Mouse (Mus musculus) ES-E14 (cell line): ENCODE results near the gene Rcan2. TPM values are rescaled to one million over a fixed set of nuclear protein-coding genes. Genes with fewer than 3 reads are reported as not detected.
A peak's percentile ranks its signal among the peaks of the same experiment; 100 is the strongest.

Source experiments
- DNase-seq: peaks from one replicate; pipeline ENCODE4 v3.0.0-alpha.2; 2013; ENCODE audit warnings: low read depth, low spot score
- H3K27ac ChIP-seq: 2 replicates; pipeline ENCODE4 v1.5.1; 2012; ENCODE audit warnings: low read depth, mild to moderate bottlenecking, low read length, moderate library complexity, mixed read lengths; ENCODE audit not compliant: poor library complexity, insufficient read depth, severe bottlenecking
- H3K36me3 ChIP-seq: 2 replicates; pipeline ENCODE4 v1.6.1; 2012; ENCODE audit warnings: mild to moderate bottlenecking, low read length, moderate library complexity, mixed read lengths; ENCODE audit not compliant: control insufficient read depth, poor library complexity, insufficient read depth, severe bottlenecking
- H3K4me1 ChIP-seq, 2 experiments: fragments of 150-350 bp in 1 of 2; sonication (generic) in 1 of 2; 2 replicates each; pipeline ENCODE4 v1.6.1; 2012; ENCODE audit warnings: low read length in 2 of 2, mild to moderate bottlenecking in 1 of 2, mixed read lengths in 1 of 2; ENCODE audit not compliant: control insufficient read depth in 2 of 2, insufficient read depth in 2 of 2, poor library complexity in 1 of 2
- H3K4me3 ChIP-seq, 2 experiments: fragments of 150-350 bp in 1 of 2; sonication (generic) in 1 of 2; 2 replicates each; pipeline ENCODE4 v1.5.1; 2012; ENCODE audit warnings: low read length in 2 of 2, low read depth in 1 of 2, mild to moderate bottlenecking in 1 of 2, mixed read lengths in 1 of 2; ENCODE audit not compliant: insufficient read depth in 1 of 2, poor library complexity in 1 of 2, severe bottlenecking in 1 of 2
- H3K9ac ChIP-seq: 2 replicates; pipeline ENCODE4 v1.6.1; 2012; ENCODE audit warnings: low read depth, mild to moderate bottlenecking, low read length, mixed read lengths; ENCODE audit not compliant: poor library complexity, insufficient read depth, severe bottlenecking
- H3K9me3 ChIP-seq: fragments of 150-350 bp; sonication (generic); 2 replicates; pipeline ENCODE4 v1.6.1; 2012; ENCODE audit warnings: low read depth, mild to moderate bottlenecking, low read length; ENCODE audit not compliant: control insufficient read depth, insufficient read depth
- CHD2 ChIP-seq: IDR thresholded peaks from 2 replicates; pipeline ENCODE4 v1.6.1; 2014; ENCODE audit warnings: mild to moderate bottlenecking, low read depth, low read length, inconsistent platforms
- HCFC1 ChIP-seq: IDR thresholded peaks from 2 replicates; pipeline ENCODE4 v1.6.1; 2012; ENCODE audit warnings: low read length, inconsistent platforms, borderline replicate concordance; ENCODE audit not compliant: insufficient read depth
- MAFK ChIP-seq: IDR thresholded peaks from 2 replicates; pipeline ENCODE4 v1.6.1; 2014; ENCODE audit warnings: mild to moderate bottlenecking, low read depth, low read length, inconsistent platforms; ENCODE audit not compliant: insufficient read depth
- ZC3H11A ChIP-seq: IDR thresholded peaks from 2 replicates; pipeline ENCODE4 v1.6.1; 2012; ENCODE audit warnings: low read depth, mild to moderate bottlenecking, inconsistent platforms, low read length, borderline replicate concordance
- ZNF384 ChIP-seq: IDR thresholded peaks from 2 replicates; pipeline ENCODE4 v1.6.1; 2012; ENCODE audit warnings: low read depth, low read length, inconsistent platforms
- in situ Hi-C, 2 experiments: fragments of 600-800 bp; cut with MboI; formaldehyde crosslinking; loops; one replicate each; pipeline ENCODE4 v1.15.1; 2025; ENCODE audit warnings: low sequenced_read_pairs in 2 of 2, inconsistent platforms in 1 of 2; ENCODE audit not compliant: unreplicated experiment in 2 of 2
- total RNA-seq: library from RNA; depleted of rRNA; stranded (reverse); fragments of 300-350 nt; gene quantifications from 2 replicates; pipeline ENCODE4 v1.2.3, GENCODE M21; 2012

Gene Rcan2
- total RNA-seq, 1 experiment, result 0.40 TPM

GRCm38 (mm10) chr17:44068876-44069275 is 267.7 kb downstream of the Rcan2 start:
- H3K36me3 ChIP-seq, result no peaks in the 10 kb centered on the region
- no peak for TF ChIP-seq CHD2
- TF ChIP-seq MAFK, result no peak
- TF ChIP-seq HCFC1, result no peak
- TF ChIP-seq ZC3H11A, result no peak
- TF ChIP-seq ZNF384, result no peak
- in situ Hi-C loops, result no loop called here

GRCm38 (mm10) chr17:44071680-44072079 is 270.5 kb downstream of the Rcan2 start:
- in situ Hi-C loops, result no loop called here
- DNase-seq, result no peak
- no peak for TF ChIP-seq MAFK
- no peak for TF ChIP-seq ZNF384
- TF ChIP-seq CHD2, result no peak
- no peak for TF ChIP-seq HCFC1
- TF ChIP-seq ZC3H11A, result no peak

More at GRCm38 (mm10) chr17:44068876-44069275, 267.7 kb downstream of the Rcan2 start:
- H3K27ac ChIP-seq, result no peak overlapping the region
- DNase-seq, result no peak
- H3K9ac ChIP-seq, result no peak overlapping the region
- no peaks in the 10 kb centered on the region for H3K9me3 ChIP-seq
- no peak overlapping the region for H3K4me3 ChIP-seq
- no peaks in the 10 kb centered on the region for H3K4me1 ChIP-seq

GRCm38 (mm10) chr17:44075601-44076000 is 274.4 kb downstream of the Rcan2 start:
- Histone ChIP-seq H3K4me3 (no peak overlapping the region), H3K9me3 (no peaks in the 10 kb centered on the region), H3K36me3 (no peaks in the 10 kb centered on the region), H3K9ac (no peak overlapping the region), H3K27ac (no peak overlapping the region), H3K4me1 (no peaks in the 10 kb centered on the region)
- in situ Hi-C loops, result no loop called here
- DNase-seq, result no peak
- TF ChIP-seq ZNF384, result no peak
- TF ChIP-seq MAFK, result no peak
- no peak for TF ChIP-seq CHD2
- TF ChIP-seq HCFC1, result no peak
- no peak for TF ChIP-seq ZC3H11A

More at GRCm38 (mm10) chr17:44071680-44072079, 270.5 kb downstream of the Rcan2 start:
- H3K4me3 ChIP-seq, result no peak overlapping the region
- H3K9me3 ChIP-seq, result no peaks in the 10 kb centered on the region
- no peak overlapping the region for H3K27ac ChIP-seq
- no peak overlapping the region for H3K9ac ChIP-seq
- H3K36me3 ChIP-seq, result no peaks in the 10 kb centered on the region
- no peaks in the 10 kb centered on the region for H3K4me1 ChIP-seq

GRCm38 (mm10) chr17:44076051-44076680 is 275.0 kb downstream of the Rcan2 start:
- no peaks in the 10 kb centered on the region for H3K36me3 ChIP-seq
- H3K9me3 ChIP-seq, result no peaks in the 10 kb centered on the region
- no peak for TF ChIP-seq CHD2
- peak; percentile 31; the same call in 1 of the 2 replicates for TF ChIP-seq ZC3H11A
- no peaks in the 10 kb centered on the region for H3K4me1 ChIP-seq
- in situ Hi-C loops, result no loop called here
- H3K4me3 ChIP-seq, result no peak overlapping the region
- DNase-seq, result no peak
- H3K9ac ChIP-seq, result no peak overlapping the region
- no peak overlapping the region for H3K27ac ChIP-seq
